In the genomic region with DNA sequence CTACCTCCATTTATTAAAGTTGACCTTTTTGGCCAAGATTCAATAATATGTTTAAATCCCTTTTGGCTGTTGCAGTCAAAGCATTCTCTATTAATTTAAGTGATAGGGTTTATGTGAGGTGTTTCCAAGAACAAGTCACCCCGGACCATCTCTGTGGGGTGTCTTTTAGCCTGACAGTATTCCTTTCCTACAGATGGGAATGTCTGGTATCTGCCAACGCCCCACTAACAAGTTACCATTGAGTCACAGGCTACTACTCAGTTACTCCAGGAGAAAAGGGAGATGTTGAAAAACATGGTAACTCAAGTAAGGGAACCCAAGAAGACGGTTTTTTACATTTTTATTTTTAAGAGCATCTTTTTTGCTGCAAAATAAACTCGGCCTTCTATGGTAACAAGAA, we compare ENCODE assay signal across 10 mouse cellular contexts. TPM values are rescaled to one million over a fixed set of nuclear protein-coding genes. Genes with fewer than 3 reads are reported as not detected.
A peak's percentile ranks its signal among the peaks of the same experiment; 100 is the strongest.
DNase-seq lines count a peak whose midpoint lies in the region; ATAC-seq and TF ChIP-seq lines count a peak whose summit lies in the region.
"Had no signal": no experiment of that assay in that cellular context is flagged by ENCODE, and none has a peak within 500 bp of the region (broad histone marks: within the 10 kb centered on the region; RNA-seq: fewer than 3 reads in every experiment).

No protein-coding gene starts in this region.

- DNase-seq in heart, adult 2 months, result no peak
- no peak for DNase-seq in heart, postnatal 4 days
- no peak for DNase-seq in CH12.LX (ENCODE audit: extremely low read depth)
- DNase-seq in liver, embryonic 13.5 days, result no peak
- no peak for DNase-seq in frontal cortex, postnatal 25 days (ENCODE audit: low spot score in 2 of 2)
- DNase-seq in adrenal gland, postnatal 14 days, result no peak
- DNase-seq in cerebellum, postnatal 25 days, result no peak
- DNase-seq: gastrocnemius, postnatal 36 days had no signal

- H3K9me3 ChIP-seq in CH12.LX (replicated peaks; ENCODE audit: low read length), result no peaks in the 10 kb centered on the region
- H3K9me3 ChIP-seq in forebrain, embryonic 16.5 days (ENCODE audit: control insufficient read depth, low read length), result no peaks in the 10 kb centered on the region
- H3K9me3 ChIP-seq in liver, embryonic 13.5 days (replicated peaks), result no peaks in the 10 kb centered on the region

- TF ChIP-seq EP300 in heart, adult 2 months (IDR thresholded peaks at IDR 0.05; ENCODE audit: insufficient read depth, low read depth, low read length), result no peak
- no peak for TF ChIP-seq EP300 in CH12.LX (IDR thresholded peaks at IDR 0.05; ENCODE audit: low read length)

- in situ Hi-C loops in CH12.LX (cut with MboI; ENCODE audit: low pct_ligation_motif_present, low pct_unique_long_range_greater_than_20kb, low sequenced_read_pairs), result no loop called here

- peak overlapping the region; percentile 82 for H3K4me2 ChIP-seq in CH12.LX (ENCODE audit: insufficient read depth, low read depth, poor library complexity, severe bottlenecking)
- H3K4me2 ChIP-seq in forebrain, embryonic 16.5 days (ENCODE audit: low read length), result peak overlapping the region; percentile 72
- H3K4me2 ChIP-seq in liver, embryonic 13.5 days, result peak overlapping the region; percentile 92

- no peak for TF ChIP-seq CTCF in heart, adult 2 months (IDR thresholded peaks at IDR 0.05)
- TF ChIP-seq CTCF in CH12.LX (conservative IDR thresholded peaks at IDR 0.05 in 1 of 2, IDR thresholded peaks at IDR 0.05 in 1 of 2; ENCODE audit: low read depth in 2 of 2, low read length in 2 of 2), result no peak

- peaks cover 2% of the 10 kb centered on the region for H3K36me3 ChIP-seq in heart, adult 2 months (ENCODE audit: control insufficient read depth, insufficient read depth, low read length)
- peaks cover 12 to 33% of the 10 kb centered on the region in 2 experiments for H3K36me3 ChIP-seq in CH12.LX (replicated peaks in 1 of 2; ENCODE audit: control insufficient read depth in 1 of 2, insufficient read depth in 1 of 2, low read length in 1 of 2)
- H3K36me3 ChIP-seq in forebrain, embryonic 16.5 days (ENCODE audit: control insufficient read depth, insufficient read depth), result peaks cover 6% of the 10 kb centered on the region; the same call in 1 of the 2 replicates
- H3K36me3 ChIP-seq in liver, embryonic 13.5 days, result peaks cover 25% of the 10 kb centered on the region

- H3K9ac ChIP-seq in heart, adult 2 months (ENCODE audit: low read depth, low read length), result no peak overlapping the region
- peak overlapping the region; percentile 90; the same call in 1 of the 2 replicates for H3K9ac ChIP-seq in CH12.LX (ENCODE audit: insufficient read depth, low read depth)
- H3K9ac ChIP-seq in forebrain, embryonic 16.5 days (replicated peaks; ENCODE audit: low read depth, low read length), result peak overlapping the region; percentile 96
- H3K9ac ChIP-seq in liver, embryonic 13.5 days, result peak overlapping the region; percentile 96

- H3K4me3 ChIP-seq in heart, adult 2 months, result peak overlapping the region; percentile 83; the same call in 1 of the 2 replicates
- H3K4me3 ChIP-seq in CH12.LX (replicated peaks in 1 of 3; ENCODE audit: low read depth in 2 of 3, low read length in 2 of 3, poor library complexity in 1 of 3), result peak overlapping the region in 2 of 3 experiments; percentile 70 to 78
- H3K4me3 ChIP-seq in forebrain, embryonic 16.5 days (replicated peaks; ENCODE audit: low read length), result peak overlapping the region; percentile 86
- peak overlapping the region; percentile 96 for H3K4me3 ChIP-seq in liver, embryonic 13.5 days (replicated peaks)

- WGBS in heart, adult 2 months, result 55% methylated on average over 4 of the region's 4 CpGs
- 53% methylated on average over 4 of the region's 4 CpGs for WGBS in forebrain, embryonic 16.5 days
- 67% methylated on average over 4 of the region's 4 CpGs for WGBS in liver, embryonic 13.5 days (ENCODE audit: insufficient replicate concordance)

- ATAC-seq in forebrain, embryonic 16.5 days, result no peak
- no peak for ATAC-seq in liver, embryonic 13.5 days (ENCODE audit: low read depth)

- dilution Hi-C loops in CH12.LX (cut with MboI; ENCODE audit: extremely low pct_ligation_motif_present, extremely low pct_unique_long_range_greater_than_20kb, low sequenced_read_pairs), result no loop called here

- H3K79me2 ChIP-seq in heart, adult 2 months (replicated peaks; ENCODE audit: control insufficient read depth, insufficient read depth, low read length), result peaks cover 6% of the 10 kb centered on the region
- peaks cover 15% of the 10 kb centered on the region for H3K79me2 ChIP-seq in CH12.LX (replicated peaks; ENCODE audit: control insufficient read depth, extremely low read depth, insufficient read depth, poor library complexity, severe bottlenecking)

- no peak overlapping the region for H3K27ac ChIP-seq in heart, adult 2 months
- no peak overlapping the region for H3K27ac ChIP-seq in CH12.LX (ENCODE audit: insufficient read depth, low read depth)
- H3K27ac ChIP-seq in forebrain, embryonic 16.5 days (ENCODE audit: low read length), result no peak overlapping the region
- peak overlapping the region; percentile 97 for H3K27ac ChIP-seq in liver, embryonic 13.5 days

- TF ChIP-seq RAD21 in CH12.LX (IDR thresholded peaks at IDR 0.05; ENCODE audit: low read depth, low read length), result no peak

- intact Hi-C loops in heart, adult 2 months (cut with DNase I), result loop anchor here (5.0 kb wide), 2 partner anchors 77 to 377 kb away; a partner anchor contains a TSS

- H3K27me3 ChIP-seq in heart, adult 2 months (ENCODE audit: control insufficient read depth, insufficient read depth, low read length), result no peaks in the 10 kb centered on the region
- H3K27me3 ChIP-seq in CH12.LX (replicated peaks), result no peaks in the 10 kb centered on the region
- no peaks in the 10 kb centered on the region for H3K27me3 ChIP-seq in forebrain, embryonic 16.5 days (replicated peaks; ENCODE audit: control insufficient read depth, insufficient read depth, low read length)
- H3K27me3 ChIP-seq in liver, embryonic 13.5 days, result no peaks in the 10 kb centered on the region

- peaks cover 3% of the 10 kb centered on the region for H3K4me1 ChIP-seq in heart, adult 2 months (ENCODE audit: control insufficient read depth, insufficient read depth, low read length)
- peaks cover 0 to 29% of the 10 kb centered on the region in 2 experiments; a peak in 2 of 4 replicates for H3K4me1 ChIP-seq in CH12.LX (ENCODE audit: control insufficient read depth in 1 of 2, insufficient read depth in 2 of 2)
- peaks cover 24% of the 10 kb centered on the region for H3K4me1 ChIP-seq in forebrain, embryonic 16.5 days (replicated peaks; ENCODE audit: control insufficient read depth, insufficient read depth, low read length)
- H3K4me1 ChIP-seq in liver, embryonic 13.5 days (replicated peaks), result peaks cover 23% of the 10 kb centered on the region

- no peak for TF ChIP-seq POLR2A in heart, adult 2 months (IDR thresholded peaks at IDR 0.05; ENCODE audit: insufficient read depth, low read depth, low read length)
- TF ChIP-seq POLR2A in CH12.LX (IDR thresholded peaks at IDR 0.05; ENCODE audit: low read depth, low read length), result no peak

TF ChIP-seq in CH12.LX, 34 proteins besides CTCF, POLR2A, EP300 and RAD21 (continues in another document):
- TF ChIP-seq MXI1 (IDR thresholded peaks at IDR 0.05; ENCODE audit: low read depth, low read length) (no peak), E2F4 (IDR thresholded peaks at IDR 0.05; ENCODE audit: insufficient replicate concordance, low read depth, low read length) (no peak), IRF4 (IDR thresholded peaks at IDR 0.05; ENCODE audit: low read depth, low read length) (no peak), ZNF384 (IDR thresholded peaks at IDR 0.05; ENCODE audit: low read depth, low read length) (no peak), BHLHE40 (IDR thresholded peaks at IDR 0.05; ENCODE audit: low read depth, low read length) (no peak)

RNA-seq across cellular contexts. Expression of a gene that starts 1.1 kb away (rescaled TPM):
- 10 to 100 TPM; 12.2 to 13.9 TPM for total RNA-seq in heart, adult 2 months (2021)
- 18.4 and 26.8 TPM in 2 replicates for polyA plus RNA-seq in heart, adult 2 months (2012; rRNA removed)
- total RNA-seq in heart, postnatal 4 days (2021), result 10 to 100 TPM; 20.6 to 25.2 TPM
- total RNA-seq in CH12.LX (2012; rRNA removed) (18.5 and 21.2 TPM in 2 replicates), CH12.LX (2014; rRNA removed) (16.5 and 20.9 TPM in 2 replicates)
- 15.5 and 17.9 TPM in 2 replicates for polyA plus RNA-seq in CH12.LX (2012; ENCODE audit: insufficient read length, low read depth)
- 22.9 and 30.5 TPM in 2 replicates for polyA plus RNA-seq in forebrain, embryonic 16.5 days (2015; fragmentation: Nextera tagmentation; extraction: Ambion mirVana)
- polyA plus RNA-seq in liver, embryonic 13.5 days (2015; fragmentation: Nextera tagmentation; extraction: Ambion mirVana), result 7.4 and 7.7 TPM in 2 replicates
- 26.6 and 28.4 TPM in 2 replicates for total RNA-seq in adrenal gland, postnatal 14 days (2021)

RNA-seq across cellular contexts. Expression of a gene that starts 1.5 kb away (rescaled TPM):
- 10 to 100 TPM; 31.8 to 37.1 TPM for total RNA-seq in heart, adult 2 months (2021)
- polyA plus RNA-seq in heart, adult 2 months (2012; rRNA removed), result 12.5 and 21.8 TPM in 2 replicates
- 10 to 100 TPM; 36.3 to 39.4 TPM for total RNA-seq in heart, postnatal 4 days (2021)
- total RNA-seq in CH12.LX (2012; rRNA removed), result 9.4 and 9.7 TPM in 2 replicates
- total RNA-seq in CH12.LX (2014; rRNA removed), result 4.4 and 5.3 TPM in 2 replicates
- polyA plus RNA-seq in CH12.LX (2012; ENCODE audit: insufficient read length, low read depth), result 16.1 and 19.4 TPM in 2 replicates
- 79.6 and 98.3 TPM in 2 replicates for polyA plus RNA-seq in forebrain, embryonic 16.5 days (2015; fragmentation: Nextera tagmentation; extraction: Ambion mirVana)
- 13.3 and 17.0 TPM in 2 replicates for polyA plus RNA-seq in liver, embryonic 13.5 days (2015; fragmentation: Nextera tagmentation; extraction: Ambion mirVana)
- total RNA-seq in adrenal gland, postnatal 14 days (2021), result 39.0 and 40.0 TPM in 2 replicates

RNA-seq across cellular contexts. Expression of a gene that starts 30.7 kb away (rescaled TPM):
- 10 to 100 TPM; 84.0 to 93.6 TPM for total RNA-seq in heart, adult 2 months (2021)
- 97.6 and 116 TPM in 2 replicates for polyA plus RNA-seq in heart, adult 2 months (2012; rRNA removed)
- total RNA-seq in heart, postnatal 4 days (2021), result 100 to 1,000 TPM; 111 to 124 TPM
- total RNA-seq in CH12.LX (2012; rRNA removed) (0.46 and 0.59 TPM in 2 replicates), CH12.LX (2014; rRNA removed) (0.28 TPM in 1 of 2 replicates, not detected in the other)
- polyA plus RNA-seq in CH12.LX (2012; ENCODE audit: insufficient read length, low read depth), result 1.6 and 2.3 TPM in 2 replicates
- 5.0 and 5.6 TPM in 2 replicates for polyA plus RNA-seq in forebrain, embryonic 16.5 days (2015; fragmentation: Nextera tagmentation; extraction: Ambion mirVana)
- polyA plus RNA-seq in liver, embryonic 13.5 days (2015; fragmentation: Nextera tagmentation; extraction: Ambion mirVana), result 7.5 and 8.0 TPM in 2 replicates
- 57.9 and 85.1 TPM in 2 replicates for total RNA-seq in adrenal gland, postnatal 14 days (2021)
- total RNA-seq: monocyte, adult 5-6 weeks had no signal

RNA-seq across cellular contexts. Expression of a gene that starts 49.9 kb away (rescaled TPM):
- 10 to 100 TPM; 71.6 to 81.7 TPM for total RNA-seq in heart, adult 2 months (2021)
- polyA plus RNA-seq in heart, adult 2 months (2012; rRNA removed), result 216 and 414 TPM in 2 replicates
- 10 to 100 TPM; 57.1 to 67.0 TPM for total RNA-seq in heart, postnatal 4 days (2021)
- total RNA-seq in CH12.LX (2012; rRNA removed) (41.0 and 47.8 TPM in 2 replicates), CH12.LX (2014; rRNA removed) (36.4 and 38.9 TPM in 2 replicates)
- polyA plus RNA-seq in CH12.LX (2012; ENCODE audit: insufficient read length, low read depth), result 110 and 143 TPM in 2 replicates
- 39.6 and 42.7 TPM in 2 replicates for polyA plus RNA-seq in forebrain, embryonic 16.5 days (2015; fragmentation: Nextera tagmentation; extraction: Ambion mirVana)
- 17.7 and 19.6 TPM in 2 replicates for polyA plus RNA-seq in liver, embryonic 13.5 days (2015; fragmentation: Nextera tagmentation; extraction: Ambion mirVana)
- 177 and 178 TPM in 2 replicates for total RNA-seq in adrenal gland, postnatal 14 days (2021)

Comparison
In these comparisons a context has a peak if more than half of its experiments do, and no peak if none do; other contexts are left out.
1. RNA of a gene that starts 30.7 kb away (total RNA-seq): 111 to 124 TPM in heart, postnatal 4 days, 84.0 to 93.6 TPM in heart, adult 2 months and 57.9 to 85.1 TPM in adrenal gland, postnatal 14 days; 0.28 to 0.59 TPM in CH12.LX; every median in the first group is over 10 times any median in the second.
2. Peak in every context shown above with its lines, with median percentiles within 50 percentile points of each other: H3K4me3 ChIP-seq and H3K4me2 ChIP-seq.